22 mouse cellular contexts compared by ENCODE assay signal in the genomic region with DNA sequence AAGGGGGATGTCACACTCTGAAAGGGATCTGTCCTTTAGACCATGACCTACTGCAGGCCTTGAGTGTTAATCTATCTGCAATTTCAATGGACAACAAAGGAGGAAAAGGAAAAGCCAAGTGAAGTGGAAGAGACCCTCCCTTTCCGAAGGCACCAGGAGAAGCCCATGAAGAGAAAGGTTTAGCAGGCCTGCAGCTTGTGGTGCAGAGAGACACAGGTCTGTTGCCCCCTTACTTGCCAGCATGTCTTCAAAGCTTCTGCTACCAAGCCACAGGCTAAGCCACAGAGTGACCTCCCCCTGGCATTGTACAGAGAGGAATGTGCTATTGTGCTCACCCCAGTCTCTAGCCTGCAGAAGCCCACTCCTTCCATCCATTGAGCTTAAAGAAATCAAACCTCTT.
DNase-seq lines count a peak whose midpoint lies in the region; ATAC-seq and TF ChIP-seq lines count a peak whose summit lies in the region.
"Had no signal": no experiment of that assay in that cellular context is flagged by ENCODE, and none has a peak within 500 bp of the region (broad histone marks: within the 10 kb centered on the region; RNA-seq: fewer than 3 reads in every experiment).

No protein-coding gene starts in this region.

- H3K36me3 ChIP-seq in hindbrain, embryonic 11.5 days (ENCODE audit: control insufficient read depth, insufficient read depth, low read length): no peaks in the 10 kb centered on the region
- no peaks in the 10 kb centered on the region for H3K36me3 ChIP-seq in hindbrain, embryonic 12.5 days
- no peaks in the 10 kb centered on the region for H3K36me3 ChIP-seq in forebrain, embryonic 13.5 days (ENCODE audit: poor library complexity, severe bottlenecking)
- H3K36me3 ChIP-seq: embryonic facial prominence, embryonic 12.5 days; heart, embryonic 12.5 days; hindbrain, embryonic 15.5 days; limb, embryonic 10.5 days; liver, embryonic 12.5 days had no signal

- 39% methylated on average over 1 of the region's 1 CpGs for WGBS in hindbrain, embryonic 11.5 days
- 7% methylated on average over 1 of the region's 1 CpGs for WGBS in hindbrain, embryonic 12.5 days
- 4% methylated on average over 1 of the region's 1 CpGs for WGBS in forebrain, embryonic 13.5 days

- no peaks in the 10 kb centered on the region for H3K27me3 ChIP-seq in hindbrain, embryonic 11.5 days (ENCODE audit: control insufficient read depth, insufficient read depth, low read length)
- H3K27me3 ChIP-seq in hindbrain, embryonic 12.5 days: no peaks in the 10 kb centered on the region
- H3K27me3 ChIP-seq in forebrain, embryonic 13.5 days: no peaks in the 10 kb centered on the region
- H3K27me3 ChIP-seq: embryonic facial prominence, embryonic 12.5 days; heart, embryonic 12.5 days; hindbrain, embryonic 15.5 days had no signal

- TF ChIP-seq CTCF in brain, embryonic 14.5 days (IDR thresholded peaks at IDR 0.05; ENCODE audit: borderline replicate concordance, extremely low read depth, insufficient read depth, insufficient read length): no peak

- no peak for TF ChIP-seq POLR2A in brain, embryonic 14.5 days (IDR thresholded peaks at IDR 0.05; ENCODE audit: borderline replicate concordance, extremely low read depth, insufficient read depth, insufficient read length, poor library complexity, severe bottlenecking)

- DNase-seq in hindbrain, embryonic 11.5 days (ENCODE audit: low spot score): peak; percentile 23
- DNase-seq in Muller cell, postnatal 12 days (ENCODE audit: inconsistent ontology term): peak; percentile 48
- peak; percentile 43 for DNase-seq in brain, embryonic 14.5 days (ENCODE audit: low read depth)
- DNase-seq in right cerebral cortex, adult 18-20 months: no peak
- DNase-seq in spleen, postnatal 10 days (ENCODE audit: low spot score in 2 of 2): no peak
- no peak for DNase-seq in cerebellum, adult 8-10 months
- DNase-seq: adrenal gland, adult 2 months; cerebellum, postnatal 14 days; gastrocnemius, postnatal 36 days; heart, postnatal 14 days; lung, adult 2 months; right cerebral cortex, postnatal 25 days; thymus, adult 2 months had no signal

- no peaks in the 10 kb centered on the region for H3K9me3 ChIP-seq in hindbrain, embryonic 11.5 days (ENCODE audit: control insufficient read depth, low read length)
- H3K9me3 ChIP-seq in hindbrain, embryonic 12.5 days (replicated peaks): no peaks in the 10 kb centered on the region
- no peaks in the 10 kb centered on the region for H3K9me3 ChIP-seq in forebrain, embryonic 13.5 days (replicated peaks)
- H3K9me3 ChIP-seq: embryonic facial prominence, embryonic 12.5 days; heart, embryonic 12.5 days; hindbrain, embryonic 15.5 days; limb, embryonic 10.5 days; liver, embryonic 12.5 days had no signal

- no peaks in the 10 kb centered on the region for H3K4me1 ChIP-seq in hindbrain, embryonic 11.5 days (replicated peaks; ENCODE audit: control insufficient read depth, insufficient read depth, low read length)
- H3K4me1 ChIP-seq in hindbrain, embryonic 12.5 days: peaks cover 17% of the 10 kb centered on the region
- H3K4me1 ChIP-seq in forebrain, embryonic 13.5 days: peaks cover 33% of the 10 kb centered on the region
- H3K4me1 ChIP-seq: embryonic facial prominence, embryonic 12.5 days had no signal

- H3K9ac ChIP-seq in hindbrain, embryonic 11.5 days (ENCODE audit: low read depth, low read length): no peak overlapping the region
- no peak overlapping the region for H3K9ac ChIP-seq in hindbrain, embryonic 12.5 days
- no peak overlapping the region for H3K9ac ChIP-seq in forebrain, embryonic 13.5 days
- H3K9ac ChIP-seq: embryonic facial prominence, embryonic 12.5 days; heart, embryonic 12.5 days; hindbrain, embryonic 15.5 days; liver, embryonic 12.5 days had no signal

- no peak overlapping the region for H3K27ac ChIP-seq in hindbrain, embryonic 11.5 days (ENCODE audit: low read depth, low read length)
- no peak overlapping the region for H3K27ac ChIP-seq in hindbrain, embryonic 12.5 days
- 0 out of 2 replicates have a peak overlapping the region, but pooled peaks have one; percentile 10 for H3K27ac ChIP-seq in forebrain, embryonic 13.5 days
- H3K27ac ChIP-seq: embryonic facial prominence, embryonic 12.5 days; hindbrain, embryonic 15.5 days; limb, embryonic 10.5 days; liver, embryonic 12.5 days had no signal

- H3K4me3 ChIP-seq in hindbrain, embryonic 11.5 days (ENCODE audit: low read depth, low read length): no peak overlapping the region
- no peak overlapping the region for H3K4me3 ChIP-seq in hindbrain, embryonic 12.5 days
- H3K4me3 ChIP-seq in forebrain, embryonic 13.5 days: no peak overlapping the region
- H3K4me3 ChIP-seq: embryonic facial prominence, embryonic 12.5 days; erythroblast, embryonic 14.5 days; heart, embryonic 12.5 days; hindbrain, embryonic 15.5 days; limb, embryonic 10.5 days; liver, embryonic 12.5 days had no signal

- no peak for ATAC-seq in hindbrain, embryonic 11.5 days (ENCODE audit: low FRiP score)
- ATAC-seq in hindbrain, embryonic 12.5 days (ENCODE audit: low FRiP score): no peak
- no peak for ATAC-seq in forebrain, embryonic 13.5 days
- ATAC-seq: intestine, embryonic 16.5 days had no signal

- no peak overlapping the region for H3K4me2 ChIP-seq in hindbrain, embryonic 11.5 days (replicated peaks; ENCODE audit: low read depth, low read length)
- H3K4me2 ChIP-seq in hindbrain, embryonic 12.5 days (replicated peaks): no peak overlapping the region
- H3K4me2 ChIP-seq in forebrain, embryonic 13.5 days: peak overlapping the region; percentile 5; the same call in 1 of the 2 replicates
- H3K4me2 ChIP-seq: embryonic facial prominence, embryonic 12.5 days; heart, embryonic 12.5 days; hindbrain, embryonic 15.5 days had no signal

Comparison
In these comparisons a context has a peak if more than half of its experiments do, and no peak if none do; other contexts are left out.
1. DNase-seq: peak in hindbrain, embryonic 11.5 days (single experiment), Muller cell, postnatal 12 days (single experiment) and brain, embryonic 14.5 days (single experiment); none in right cerebral cortex, adult 18-20 months (single experiment), spleen, postnatal 10 days (0 of 2) and cerebellum, adult 8-10 months (single experiment).